In the genomic region with DNA sequence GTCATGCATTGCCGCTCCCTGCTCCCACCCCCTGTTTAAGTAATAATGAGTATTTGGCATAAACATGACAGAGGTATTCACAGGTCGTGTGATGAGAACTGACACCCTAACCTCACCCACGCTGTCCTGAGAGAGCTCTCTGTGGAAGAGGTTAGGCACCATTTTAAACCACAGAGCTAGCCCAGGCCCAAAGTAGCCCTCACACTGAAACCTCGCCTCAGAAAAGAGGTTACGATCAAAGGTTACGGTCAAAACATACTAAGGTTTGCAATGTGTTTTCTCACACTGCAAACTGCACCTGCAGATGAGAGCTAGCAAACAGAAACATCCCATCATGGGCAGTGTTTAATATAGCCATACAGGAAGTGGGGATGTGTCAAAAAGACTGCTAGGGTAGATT, we compare ENCODE assay signal across 22 mouse cellular contexts.
DNase-seq lines count a peak whose midpoint lies in the region; ATAC-seq lines count a peak whose summit lies in the region.
"Had no signal": no experiment of that assay in that cellular context is flagged by ENCODE, and none has a peak within 500 bp of the region (broad histone marks: within the 10 kb centered on the region; RNA-seq: fewer than 3 reads in every experiment).

No protein-coding gene starts in this region.

- no peak overlapping the region for H3K9ac ChIP-seq in midbrain, embryonic 11.5 days (ENCODE audit: low read length)
- H3K9ac ChIP-seq in midbrain, embryonic 13.5 days (replicated peaks): no peak overlapping the region
- H3K9ac ChIP-seq: embryonic facial prominence, embryonic 13.5 days; embryonic facial prominence, embryonic 15.5 days; forebrain, embryonic 12.5 days had no signal

- no peaks in the 10 kb centered on the region for H3K4me1 ChIP-seq in midbrain, embryonic 11.5 days (ENCODE audit: control insufficient read depth, insufficient read depth, low read length)
- no peaks in the 10 kb centered on the region for H3K4me1 ChIP-seq in midbrain, embryonic 13.5 days (replicated peaks)
- H3K4me1 ChIP-seq: embryonic facial prominence, embryonic 13.5 days; embryonic facial prominence, embryonic 15.5 days; forebrain, embryonic 12.5 days had no signal

- no peaks in the 10 kb centered on the region for H3K36me3 ChIP-seq in midbrain, embryonic 11.5 days (ENCODE audit: control insufficient read depth, insufficient read depth, low read length)
- H3K36me3 ChIP-seq in midbrain, embryonic 13.5 days: no peaks in the 10 kb centered on the region
- H3K36me3 ChIP-seq: embryonic facial prominence, embryonic 13.5 days; embryonic facial prominence, embryonic 15.5 days; forebrain, embryonic 10.5 days; forebrain, embryonic 12.5 days had no signal

- DNase-seq in midbrain, embryonic 11.5 days (ENCODE audit: low spot score, missing footprints): peak; percentile 54
- DNase-seq in natural killer cell, adult 2 months (ENCODE audit: low spot score in 2 of 2): peak; percentile 38 to 67
- no peak for DNase-seq in left cerebral cortex, postnatal 14 days (ENCODE audit: low spot score in 2 of 2)
- DNase-seq: adrenal gland, adult 2 months; adrenal gland, postnatal 10 days; adrenal gland, postnatal 25 days; cerebellum, adult 11 months; cerebellum, adult 18-20 months; cerebellum, adult 8-10 months; cerebellum, adult 9-11 months; cerebellum, postnatal 14 days; cerebellum, postnatal 36 days; embryo, embryonic 11 days had no signal

- no peak overlapping the region for H3K27ac ChIP-seq in midbrain, embryonic 11.5 days (ENCODE audit: low read depth, low read length)
- no peak overlapping the region for H3K27ac ChIP-seq in midbrain, embryonic 13.5 days
- H3K27ac ChIP-seq: embryonic facial prominence, embryonic 13.5 days; embryonic facial prominence, embryonic 15.5 days; forebrain, embryonic 10.5 days; forebrain, embryonic 12.5 days had no signal

- H3K9me3 ChIP-seq in midbrain, embryonic 11.5 days (ENCODE audit: control insufficient read depth, low read length): no peaks in the 10 kb centered on the region
- no peaks in the 10 kb centered on the region for H3K9me3 ChIP-seq in midbrain, embryonic 13.5 days
- H3K9me3 ChIP-seq: embryonic facial prominence, embryonic 13.5 days; embryonic facial prominence, embryonic 15.5 days; forebrain, embryonic 10.5 days; forebrain, embryonic 12.5 days had no signal

- whole genome bisulfite sequencing in midbrain, embryonic 11.5 days: 83% methylated on average over 6 of the region's 6 CpGs
- 87% methylated on average over 6 of the region's 6 CpGs for WGBS in midbrain, embryonic 13.5 days

- no peak overlapping the region for H3K4me2 ChIP-seq in midbrain, embryonic 11.5 days
- no peak overlapping the region for H3K4me2 ChIP-seq in midbrain, embryonic 13.5 days (replicated peaks)
- H3K4me2 ChIP-seq: embryonic facial prominence, embryonic 13.5 days; embryonic facial prominence, embryonic 15.5 days; forebrain, embryonic 12.5 days had no signal

- intact Hi-C loops in left cerebral cortex, postnatal 14 days (cut with DNase I): no loop called here

- no peak for ATAC-seq in midbrain, embryonic 11.5 days (ENCODE audit: low FRiP score)
- no peak for ATAC-seq in midbrain, embryonic 13.5 days
- peak; percentile 68 for ATAC-seq in megakaryocyte, adult 5-6 weeks (ENCODE audit: poor library complexity, severe bottlenecking)
- no peak for ATAC-seq in inflammation-experienced regulatory T-cells, adult 6 months
- ATAC-seq: forebrain, embryonic 14.5 days had no signal

- H3K4me3 ChIP-seq in midbrain, embryonic 11.5 days (ENCODE audit: low read depth, low read length): no peak overlapping the region
- no peak overlapping the region for H3K4me3 ChIP-seq in midbrain, embryonic 13.5 days (replicated peaks)
- H3K4me3 ChIP-seq: embryonic facial prominence, embryonic 13.5 days; embryonic facial prominence, embryonic 15.5 days; erythroblast, embryonic 14.5 days; forebrain, embryonic 10.5 days; forebrain, embryonic 12.5 days had no signal

- H3K27me3 ChIP-seq in midbrain, embryonic 11.5 days (ENCODE audit: control insufficient read depth, insufficient read depth, low read length): no peaks in the 10 kb centered on the region
- H3K27me3 ChIP-seq in midbrain, embryonic 13.5 days: no peaks in the 10 kb centered on the region
- H3K27me3 ChIP-seq: embryonic facial prominence, embryonic 13.5 days; embryonic facial prominence, embryonic 15.5 days; forebrain, embryonic 12.5 days had no signal

Comparison
In these comparisons a context has a peak if more than half of its experiments do, and no peak if none do; other contexts are left out.
1. DNase-seq: peak in midbrain, embryonic 11.5 days (single experiment) and natural killer cell, adult 2 months (2 of 2); none in left cerebral cortex, postnatal 14 days (0 of 2).